Mouse (Mus musculus) stomach, postnatal 0 days (tissue): ENCODE data around the gene Rab11fip4. TPM values are rescaled to one million over a fixed set of nuclear protein-coding genes. Genes with fewer than 3 reads are reported as not detected.

Source experiments
- ATAC-seq: fragments of 200-750 bp; cut with Nextera tagmentation; 2 replicates; pipeline ENCODE4 v1.8.0; 2017; ENCODE audit not compliant: low FRiP score, low TSS enrichment
- DNase-seq: peaks from one replicate; pipeline ENCODE4 v3.0.0-alpha.2; 2016; ENCODE audit warnings: low spot score
- H3K27ac ChIP-seq: fragments of 300-500 bp; sonication (generic); replicated peaks from 2 replicates; pipeline ENCODE4 v1.5.1; 2014; ENCODE audit warnings: mild to moderate bottlenecking, control low read depth
- H3K27me3 ChIP-seq: fragments of 300-500 bp; sonication (generic); 2 replicates; pipeline ENCODE4 v1.6.1; 2014; ENCODE audit warnings: low read length; ENCODE audit not compliant: control insufficient read depth, insufficient read depth
- H3K36me3 ChIP-seq: fragments of 300-500 bp; sonication (generic); 2 replicates; pipeline ENCODE4 v1.6.1; 2014; ENCODE audit warnings: low read length, mixed read lengths; ENCODE audit not compliant: control insufficient read depth, insufficient read depth
- H3K4me1 ChIP-seq: fragments of 300-500 bp; sonication (generic); replicated peaks from 2 replicates; pipeline ENCODE4 v1.6.1; 2014; ENCODE audit warnings: antibody characterized with exemption; ENCODE audit not compliant: control insufficient read depth, insufficient read depth
- H3K4me2 ChIP-seq: fragments of 300-500 bp; sonication (generic); replicated peaks from 2 replicates; pipeline ENCODE4 v1.6.1; 2014; ENCODE audit warnings: low read depth, mild to moderate bottlenecking, control low read depth, moderate library complexity
- H3K4me3 ChIP-seq: fragments of 300-500 bp; sonication (generic); 2 replicates; pipeline ENCODE4 v1.5.1; 2014; ENCODE audit warnings: low read depth, low read length, control low read depth
- H3K9ac ChIP-seq: fragments of 300-500 bp; sonication (generic); 2 replicates; pipeline ENCODE4 v1.6.1; 2014; ENCODE audit warnings: mild to moderate bottlenecking, low read length, control low read depth, mixed read lengths
- H3K9me3 ChIP-seq: fragments of 300-500 bp; sonication (generic); 2 replicates; pipeline ENCODE4 v1.6.1; 2016; ENCODE audit warnings: low read length; ENCODE audit not compliant: control insufficient read depth
- CTCF ChIP-seq: IDR thresholded peaks from 2 replicates; pipeline ENCODE4 v1.5.1; 2016; ENCODE audit warnings: antibody characterized with exemption, low read depth, mild to moderate bottlenecking, moderate library complexity
- EP300 ChIP-seq: optimal IDR thresholded peaks from 2 replicates; pipeline ENCODE3; 2016; ENCODE audit warnings: antibody characterized with exemption
- WGBS: fragments of 180-500 bp; shearing (Covaris S2); extraction: QIAGEN DNeasy Blood & Tissue Kit; methylation state at CpG from one replicate; pipeline ENCODE4 v1.1.7; 2014; 5-methylcytosine and 5-hydroxymethylcytosine counted together
- polyA plus RNA-seq: library from polyadenylated mRNA; unstranded; fragments of >200 nt; fragmentation: Nextera tagmentation; extraction: Ambion mirVana; gene quantifications from 2 replicates; pipeline ENCODE4 v1.2.1, GENCODE M21; 2015

Rab11fip4 gene
- polyA plus RNA-seq, 1 experiment from 2014 or later: 0.98 TPM

DNA sequence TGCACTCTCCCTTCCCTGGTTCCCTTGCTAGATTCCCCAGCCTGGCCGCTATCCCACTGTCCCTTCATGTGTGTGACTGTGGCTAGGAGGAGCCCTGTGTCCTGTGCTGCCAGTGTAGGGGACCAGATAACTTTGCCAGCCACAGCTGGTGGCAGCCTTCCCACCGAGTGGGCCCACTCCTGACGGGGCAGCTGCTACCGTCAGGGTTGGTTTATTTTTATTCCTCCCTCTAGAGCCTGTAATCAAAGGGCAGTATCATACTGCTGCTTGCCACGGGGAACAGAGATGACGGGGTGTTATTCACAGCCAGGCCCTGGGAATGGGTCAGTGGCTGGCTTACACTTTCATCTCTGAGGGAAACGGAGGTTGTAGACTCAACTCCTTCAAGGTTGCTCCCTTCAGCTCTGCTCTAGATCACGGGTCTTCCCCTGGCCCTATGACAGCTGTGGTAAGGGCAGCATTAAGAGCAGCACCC lies 53.7 kb downstream of the Rab11fip4 start:
- Histone ChIP-seq H3K36me3 (no peaks in the 10 kb centered on the region), H3K9ac (no peak overlapping the region), H3K4me3 (no peak overlapping the region), H3K4me2 (no peak overlapping the region), H3K9me3 (no peaks in the 10 kb centered on the region), H3K27me3 (no peaks in the 10 kb centered on the region), H3K4me1 (no peaks in the 10 kb centered on the region), H3K27ac (no peak overlapping the region)
- TF ChIP-seq EP300 (no peak), CTCF (no peak)
- DNase-seq (no peak), ATAC-seq (no peak)
- WGBS: 57% methylated on average over 8 of the region's 8 CpGs

GRCm38 (mm10) chr11:79646026-79646425 lies 55.0 kb downstream of the Rab11fip4 start:
- H3K4me1 ChIP-seq: no peaks in the 10 kb centered on the region
- TF ChIP-seq CTCF: no peak
- H3K27me3 ChIP-seq: no peaks in the 10 kb centered on the region
- H3K36me3 ChIP-seq: no peaks in the 10 kb centered on the region
- H3K27ac ChIP-seq: no peak overlapping the region
- no peak overlapping the region for H3K9ac ChIP-seq
- H3K9me3 ChIP-seq: no peaks in the 10 kb centered on the region
- DNase-seq (no peak), ATAC-seq (no peak)
- H3K4me3 ChIP-seq: no peak overlapping the region
- H3K4me2 ChIP-seq: no peak overlapping the region
- 73% methylated on average over 5 of the region's 5 CpGs for WGBS

GRCm38 (mm10) chr11:79646467-79647070 lies 55.6 kb downstream of the Rab11fip4 start:
- whole genome bisulfite sequencing: 20% methylated on average over 12 of the region's 12 CpGs

GRCm38 (mm10) chr11:79647071-79647501 lies 56.1 kb downstream of the Rab11fip4 start:
- DNase-seq: peak; percentile 46
- 47% methylated on average over 8 of the region's 8 CpGs for WGBS
- H3K36me3 ChIP-seq: no peaks in the 10 kb centered on the region
- no peak overlapping the region for H3K4me3 ChIP-seq
- TF ChIP-seq CTCF: no peak
- no peak for TF ChIP-seq EP300
- no peak for ATAC-seq
- H3K27ac ChIP-seq: peak overlapping the region; percentile 40; the same call in 1 of the 2 replicates
- no peaks in the 10 kb centered on the region for H3K4me1 ChIP-seq
- no peak overlapping the region for H3K4me2 ChIP-seq
- no peak overlapping the region for H3K9ac ChIP-seq
- no peaks in the 10 kb centered on the region for H3K27me3 ChIP-seq
- no peaks in the 10 kb centered on the region for H3K9me3 ChIP-seq

More at GRCm38 (mm10) chr11:79646467-79647070, 55.6 kb downstream of the Rab11fip4 start:
- H3K4me2 ChIP-seq: no peak overlapping the region
- DNase-seq (no peak), ATAC-seq (no peak)
- peak overlapping the region; percentile 40; the same call in 1 of the 2 replicates for H3K27ac ChIP-seq
- no peaks in the 10 kb centered on the region for H3K27me3 ChIP-seq
- H3K36me3 ChIP-seq: no peaks in the 10 kb centered on the region
- H3K4me3 ChIP-seq: no peak overlapping the region
- peak overlapping the region; percentile 5 for H3K9ac ChIP-seq
- no peaks in the 10 kb centered on the region for H3K9me3 ChIP-seq
- TF ChIP-seq EP300: no peak
- TF ChIP-seq CTCF: no peak
- no peaks in the 10 kb centered on the region for H3K4me1 ChIP-seq

- TF ChIP-seq EP300: no peak
- no peak for TF ChIP-seq CTCF
- Histone ChIP-seq H3K4me3 (no peak overlapping the region), H3K9me3 (no peaks in the 10 kb centered on the region), H3K4me1 (no peaks in the 10 kb centered on the region), H3K36me3 (no peaks in the 10 kb centered on the region), H3K27ac (peak overlapping the region; percentile 67), H3K4me2 (no peak overlapping the region), H3K27me3 (no peaks in the 10 kb centered on the region), H3K9ac (0 out of 2 replicates have a peak overlapping the region, but pooled peaks have one; percentile 31)
- ATAC-seq (0 out of 2 replicates have a peak, but pooled peaks have one; percentile 26), DNase-seq (peak; percentile 54)
- 29% methylated on average over 5 of the region's 5 CpGs for WGBS
Observed at GRCm38 (mm10) chr11:79650359-79650835, 59.4 kb downstream of the Rab11fip4 start.

- Histone ChIP-seq H3K4me1 (no peaks in the 10 kb centered on the region), H3K4me2 (no peak overlapping the region), H3K27me3 (no peaks in the 10 kb centered on the region), H3K9me3 (no peaks in the 10 kb centered on the region), H3K36me3 (no peaks in the 10 kb centered on the region), H3K9ac (no peak overlapping the region), H3K27ac (no peak overlapping the region), H3K4me3 (no peak overlapping the region)
- TF ChIP-seq EP300 (no peak), CTCF (no peak)
- no peak for DNase-seq
- 77% methylated on average over 9 of the region's 9 CpGs for WGBS
- no peak for ATAC-seq
Observed at GRCm38 (mm10) chr11:79652257-79652656, 61.2 kb downstream of the Rab11fip4 start.
